33 mouse cellular contexts compared by ENCODE assay signal in the genomic region with DNA sequence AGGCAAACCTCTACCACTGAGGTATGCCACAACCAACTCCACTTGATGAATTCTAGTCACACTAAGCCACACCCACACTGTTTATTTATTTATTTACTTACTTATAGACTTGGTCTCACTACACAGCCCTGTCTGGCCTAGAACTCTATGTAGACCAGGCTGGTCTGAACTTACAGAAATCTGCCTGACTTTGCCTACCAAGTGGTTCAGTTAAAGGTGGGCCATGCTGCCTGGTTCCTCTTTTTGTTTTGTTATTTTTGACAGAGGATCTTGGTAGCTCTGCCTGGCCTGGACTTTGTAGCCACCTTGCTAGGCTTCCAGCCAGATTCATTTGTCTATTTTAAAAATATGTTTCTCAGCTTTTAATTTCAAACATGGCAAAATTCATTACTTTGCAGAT. TPM values are rescaled to one million over a fixed set of nuclear protein-coding genes. Genes with fewer than 3 reads are reported as not detected.
"Had no signal": no experiment of that assay in that cellular context is flagged by ENCODE, and none has a peak within 500 bp of the region (broad histone marks: within the 10 kb centered on the region; RNA-seq: fewer than 3 reads in every experiment).

No protein-coding gene starts in this region.

- DNase-seq: cerebellum, adult 9-11 months; cerebellum, postnatal 10 days; cerebellum, postnatal 14 days; cerebellum, postnatal 25 days; cerebellum, postnatal 36 days; embryo, embryonic 11 days; forebrain, postnatal 0 days; gastrocnemius, adult 2 months; gastrocnemius, postnatal 10 days; gastrocnemius, postnatal 14 days; gastrocnemius, postnatal 36 days; heart, adult 11 months; heart, adult 18-20 months; heart, adult 2 months had no signal

- H3K4me2 ChIP-seq: embryonic facial prominence, embryonic 12.5 days; embryonic facial prominence, embryonic 13.5 days; embryonic facial prominence, embryonic 15.5 days; forebrain, embryonic 12.5 days; forebrain, embryonic 13.5 days; forebrain, embryonic 15.5 days had no signal

- H3K36me3 ChIP-seq: embryonic facial prominence, embryonic 10.5 days; embryonic facial prominence, embryonic 12.5 days; embryonic facial prominence, embryonic 15.5 days; forebrain, embryonic 10.5 days; forebrain, embryonic 12.5 days; forebrain, embryonic 15.5 days; heart, embryonic 10.5 days had no signal

- H3K4me1 ChIP-seq: embryonic facial prominence, embryonic 12.5 days; embryonic facial prominence, embryonic 15.5 days; forebrain, embryonic 10.5 days; forebrain, embryonic 12.5 days; forebrain, embryonic 13.5 days; forebrain, embryonic 15.5 days; heart, embryonic 10.5 days had no signal

- H3K27me3 ChIP-seq: embryonic facial prominence, embryonic 12.5 days; embryonic facial prominence, embryonic 13.5 days; embryonic facial prominence, embryonic 15.5 days; forebrain, embryonic 15.5 days had no signal

- H3K27ac ChIP-seq: embryonic facial prominence, embryonic 10.5 days; embryonic facial prominence, embryonic 12.5 days; embryonic facial prominence, embryonic 13.5 days; embryonic facial prominence, embryonic 15.5 days; forebrain, embryonic 10.5 days; forebrain, embryonic 12.5 days; forebrain, embryonic 13.5 days; forebrain, embryonic 15.5 days; gastrocnemius, adult 2 months; heart, adult 2 months; heart, embryonic 10.5 days had no signal

- ATAC-seq: forebrain, embryonic 13.5 days; forebrain, embryonic 14.5 days; forebrain, embryonic 15.5 days; forebrain, embryonic 16.5 days; forebrain, postnatal 0 days had no signal

- H3K9me3 ChIP-seq: embryonic facial prominence, embryonic 10.5 days; embryonic facial prominence, embryonic 12.5 days; embryonic facial prominence, embryonic 13.5 days; embryonic facial prominence, embryonic 15.5 days; forebrain, embryonic 10.5 days; forebrain, embryonic 12.5 days; forebrain, embryonic 13.5 days; forebrain, embryonic 15.5 days; heart, embryonic 10.5 days had no signal

- H3K9ac ChIP-seq: embryonic facial prominence, embryonic 12.5 days; embryonic facial prominence, embryonic 13.5 days; embryonic facial prominence, embryonic 15.5 days; forebrain, embryonic 12.5 days; forebrain, embryonic 13.5 days; forebrain, embryonic 15.5 days; forebrain, postnatal 0 days had no signal

- H3K4me3 ChIP-seq: embryonic facial prominence, embryonic 10.5 days; embryonic facial prominence, embryonic 12.5 days; embryonic facial prominence, embryonic 13.5 days; embryonic facial prominence, embryonic 15.5 days; erythroblast, embryonic 14.5 days; forebrain, embryonic 10.5 days; forebrain, embryonic 12.5 days; forebrain, embryonic 13.5 days; forebrain, embryonic 15.5 days; gastrocnemius, adult 2 months; heart, adult 2 months; heart, embryonic 10.5 days had no signal

RNA-seq across cellular contexts. Expression of a gene that starts 11.3 kb away (rescaled TPM):
- total RNA-seq: common myeloid progenitor, adult 5-6 weeks; gastrocnemius, adult 18-20 months; gastrocnemius, adult 2 months; gastrocnemius, adult 8-10 months; gastrocnemius, postnatal 10 days; gastrocnemius, postnatal 14 days; gastrocnemius, postnatal 36 days; gastrocnemius, postnatal 4 days; granulocyte monocyte progenitor cell, adult 5-6 weeks; heart, adult 18-20 months; heart, adult 2 months; heart, adult 8-10 months had no signal
- polyA plus RNA-seq: erythroblast, embryonic 14.5 days; gonadal fat pad, adult 2 months; heart, adult 2 months had no signal
